Mouse (Mus musculus) kidney, embryonic 15.5 days (tissue): ENCODE results near the gene App. TPM values are rescaled to one million over a fixed set of nuclear protein-coding genes. Genes with fewer than 3 reads are reported as not detected.

Source experiments
- ATAC-seq: fragments of 200-750 bp; cut with Nextera tagmentation; replicated peaks from 2 replicates; pipeline ENCODE4 v1.8.0; 2017; ENCODE audit warnings: moderate TSS enrichment; ENCODE audit not compliant: low FRiP score
- H3K27ac ChIP-seq: fragments of 300-500 bp; sonication (generic); 2 replicates; pipeline ENCODE4 v1.5.1; 2015; ENCODE audit warnings: mild to moderate bottlenecking, inconsistent platforms
- H3K27me3 ChIP-seq: fragments of 300-500 bp; sonication (generic); 2 replicates; pipeline ENCODE4 v1.6.1; 2015; ENCODE audit warnings: inconsistent platforms
- H3K36me3 ChIP-seq: fragments of 300-500 bp; sonication (generic); 2 replicates; pipeline ENCODE4 v1.6.1; 2015; ENCODE audit warnings: inconsistent platforms
- H3K4me1 ChIP-seq: fragments of 300-500 bp; sonication (generic); 2 replicates; pipeline ENCODE4 v1.6.1; 2015; ENCODE audit warnings: inconsistent platforms
- H3K4me2 ChIP-seq: fragments of 300-500 bp; sonication (generic); 2 replicates; pipeline ENCODE4 v1.6.1; 2015; ENCODE audit warnings: moderate library complexity, mild to moderate bottlenecking, inconsistent platforms
- H3K4me3 ChIP-seq: fragments of 300-500 bp; sonication (generic); replicated peaks from 2 replicates; pipeline ENCODE4 v1.5.1; 2015; ENCODE audit warnings: mild to moderate bottlenecking, inconsistent platforms
- H3K9ac ChIP-seq: fragments of 300-500 bp; sonication (generic); 2 replicates; pipeline ENCODE4 v1.6.1; 2015; ENCODE audit warnings: mild to moderate bottlenecking, inconsistent platforms
- H3K9me3 ChIP-seq: fragments of 300-500 bp; sonication (generic); replicated peaks from 2 replicates; pipeline ENCODE4 v1.6.1; 2016; ENCODE audit warnings: inconsistent platforms
- WGBS: fragments of 180-500 bp; shearing (Covaris S2); methylation state at CpG from one replicate; pipeline ENCODE4 v1.1.7; 2015; ENCODE audit warnings: mixed read lengths; 5-methylcytosine and 5-hydroxymethylcytosine counted together
- polyA plus RNA-seq: library from polyadenylated mRNA; unstranded; fragments of >200 nt; fragmentation: Nextera tagmentation; extraction: Ambion mirVana; gene quantifications from 2 replicates; pipeline ENCODE4 v1.2.1, GENCODE M21; 2015

App gene
- polyA plus RNA-seq, 1 experiment from 2014 or later, result 292 TPM

DNA sequence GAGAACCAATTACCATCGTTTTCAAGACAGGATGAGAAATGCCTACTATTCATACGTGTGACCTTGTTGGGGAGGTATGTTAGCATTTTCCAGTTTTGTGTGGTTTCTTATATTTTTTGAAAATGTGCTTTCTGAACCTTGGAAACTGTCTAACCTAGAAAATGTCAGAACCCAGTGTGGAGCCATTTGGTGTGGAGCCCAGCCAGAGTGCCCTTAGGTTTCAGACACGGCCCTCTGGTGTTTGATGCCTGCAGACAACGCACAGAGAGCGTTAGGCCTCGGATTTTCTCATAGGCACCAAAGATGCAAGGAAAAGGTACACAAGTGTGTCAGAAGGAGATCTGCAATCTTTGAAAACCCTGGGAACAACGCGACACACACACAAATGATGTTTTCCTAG lies 134.8 kb downstream of the App start:
- H3K4me2 ChIP-seq, result no peak overlapping the region
- H3K27ac ChIP-seq, result no peak overlapping the region
- H3K9ac ChIP-seq, result no peak overlapping the region
- 0 out of 2 replicates have a peak, but pooled peaks cover 7% of the 10 kb centered on the region for H3K4me1 ChIP-seq
- H3K9me3 ChIP-seq, result no peaks in the 10 kb centered on the region
- no peaks in the 10 kb centered on the region for H3K27me3 ChIP-seq
- ATAC-seq, result no peak
- no peak overlapping the region for H3K4me3 ChIP-seq
- H3K36me3 ChIP-seq, result peaks cover 53% of the 10 kb centered on the region
- WGBS, result 78% methylated on average over 8 of the region's 8 CpGs

DNA sequence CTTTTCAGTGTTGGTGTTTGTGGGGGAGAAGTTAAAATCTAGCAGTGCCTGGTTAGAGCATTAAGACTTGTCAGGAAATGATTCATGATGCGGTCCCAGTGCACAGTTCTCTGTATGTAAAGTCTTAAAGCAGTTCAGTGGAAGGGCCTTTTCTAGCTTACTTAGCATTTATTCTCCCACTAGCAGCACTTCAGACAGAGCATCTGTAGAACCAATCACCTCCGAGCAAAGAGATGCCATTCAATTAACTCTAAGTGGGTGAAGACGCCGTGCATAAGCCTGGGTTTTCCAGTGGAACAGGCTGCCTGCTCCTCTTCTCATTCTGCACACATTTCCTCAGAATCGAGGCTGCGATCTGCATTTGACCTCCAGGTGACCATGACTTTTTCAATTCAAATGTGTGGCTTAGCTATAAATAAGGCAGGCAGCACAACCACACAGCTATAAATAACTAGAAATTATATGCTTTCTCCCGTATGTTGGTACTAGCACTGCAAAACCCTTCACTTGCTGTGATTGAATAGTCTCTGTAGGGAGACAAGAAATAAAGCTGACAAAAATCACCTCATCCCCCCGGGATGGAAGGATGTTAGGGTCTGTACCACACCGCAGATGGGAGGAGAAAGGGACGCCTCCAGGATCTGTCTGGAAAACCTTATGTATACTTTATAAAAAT lies 135.5 kb downstream of the App start:
- ATAC-seq, result no peak
- Histone ChIP-seq H3K4me2 (no peak overlapping the region), H3K4me3 (no peak overlapping the region), H3K4me1 (0 out of 2 replicates have a peak, but pooled peaks cover 7% of the 10 kb centered on the region), H3K27me3 (no peaks in the 10 kb centered on the region), H3K9me3 (no peaks in the 10 kb centered on the region), H3K9ac (no peak overlapping the region), H3K27ac (peak overlapping the region; percentile 42; the same call in 1 of the 2 replicates), H3K36me3 (peaks cover 48% of the 10 kb centered on the region)
- WGBS, result 45% methylated on average over 10 of the region's 10 CpGs

DNA sequence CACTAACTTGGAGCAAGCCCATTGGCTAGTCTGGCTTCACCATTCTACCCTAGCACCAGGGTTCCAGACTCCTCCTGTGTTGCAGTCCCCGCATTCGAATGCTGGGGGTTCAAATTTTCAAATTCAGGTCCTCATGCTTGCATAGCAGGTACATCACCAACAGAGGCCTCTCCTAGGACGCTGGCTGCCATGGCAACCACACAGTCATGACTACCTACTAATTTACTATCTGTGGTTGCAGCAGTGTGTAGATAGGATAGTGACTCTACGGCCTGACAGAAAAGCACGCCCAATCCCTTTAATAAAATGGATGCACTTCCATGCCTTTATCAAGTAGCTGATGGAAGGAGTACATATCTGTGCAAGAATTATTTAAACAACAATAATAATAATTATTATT lies 137.8 kb downstream of the App start:
- WGBS, result 92% methylated on average over 5 of the region's 5 CpGs
- H3K4me3 ChIP-seq, result no peak overlapping the region
- 0 out of 2 replicates have a peak, but pooled peaks cover 7% of the 10 kb centered on the region for H3K4me1 ChIP-seq
- H3K4me2 ChIP-seq, result no peak overlapping the region
- no peak for ATAC-seq
- H3K9me3 ChIP-seq, result no peaks in the 10 kb centered on the region
- peaks cover 56% of the 10 kb centered on the region for H3K36me3 ChIP-seq
- H3K27me3 ChIP-seq, result no peaks in the 10 kb centered on the region
- no peak overlapping the region for H3K9ac ChIP-seq
- no peak overlapping the region for H3K27ac ChIP-seq

DNA sequence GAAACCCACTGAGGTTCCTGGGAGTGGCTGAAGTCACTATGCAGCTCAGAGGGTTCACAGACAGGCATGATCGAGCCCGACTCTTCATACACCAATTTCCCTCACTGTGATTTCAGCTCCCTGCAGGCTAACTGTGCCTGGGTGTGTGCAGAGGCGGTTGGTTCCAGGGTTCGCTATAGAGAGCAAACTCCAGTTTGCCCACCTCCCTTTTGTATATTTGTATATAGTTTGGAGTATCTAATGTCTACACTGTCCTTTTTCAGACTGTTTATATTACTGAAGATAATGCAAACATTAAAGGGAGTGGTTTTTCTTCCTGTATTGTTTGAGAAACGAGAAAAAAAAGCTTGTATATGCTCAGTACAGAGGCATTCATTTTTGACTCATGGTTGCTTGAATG lies 139.8 kb downstream of the App start:
- Histone ChIP-seq H3K4me1 (0 out of 2 replicates have a peak, but pooled peaks cover 7% of the 10 kb centered on the region), H3K9ac (no peak overlapping the region), H3K27ac (no peak overlapping the region), H3K9me3 (no peaks in the 10 kb centered on the region), H3K4me2 (no peak overlapping the region), H3K4me3 (no peak overlapping the region), H3K27me3 (no peaks in the 10 kb centered on the region), H3K36me3 (peaks cover 71% of the 10 kb centered on the region)
- 87% methylated on average over 5 of the region's 5 CpGs for WGBS
- no peak for ATAC-seq

DNA sequence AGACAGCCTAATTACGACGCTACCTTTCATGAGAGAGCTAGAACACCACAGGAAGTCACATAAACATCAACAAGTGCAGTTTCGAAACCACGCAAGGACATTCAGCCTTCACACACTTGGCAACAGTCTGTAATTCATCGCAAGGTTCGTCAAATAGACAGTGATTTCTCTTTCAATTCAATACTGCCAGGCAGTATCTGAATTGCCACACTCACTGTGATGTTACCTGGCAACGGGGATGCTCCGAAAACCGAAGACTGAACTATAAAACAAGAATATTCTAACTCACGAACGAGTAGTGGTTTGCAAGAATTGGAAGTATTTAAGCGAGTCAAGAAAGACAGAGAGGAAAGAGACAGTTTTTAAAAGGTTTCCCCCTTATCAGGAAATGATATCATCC lies 142.8 kb downstream of the App start:
- Histone ChIP-seq H3K4me1 (no peaks in the 10 kb centered on the region), H3K9me3 (no peaks in the 10 kb centered on the region), H3K9ac (no peak overlapping the region), H3K27me3 (no peaks in the 10 kb centered on the region), H3K4me3 (no peak overlapping the region), H3K4me2 (no peak overlapping the region), H3K27ac (no peak overlapping the region), H3K36me3 (peaks cover 72% of the 10 kb centered on the region)
- WGBS, result 93% methylated on average over 12 of the region's 12 CpGs
- no peak for ATAC-seq

DNA sequence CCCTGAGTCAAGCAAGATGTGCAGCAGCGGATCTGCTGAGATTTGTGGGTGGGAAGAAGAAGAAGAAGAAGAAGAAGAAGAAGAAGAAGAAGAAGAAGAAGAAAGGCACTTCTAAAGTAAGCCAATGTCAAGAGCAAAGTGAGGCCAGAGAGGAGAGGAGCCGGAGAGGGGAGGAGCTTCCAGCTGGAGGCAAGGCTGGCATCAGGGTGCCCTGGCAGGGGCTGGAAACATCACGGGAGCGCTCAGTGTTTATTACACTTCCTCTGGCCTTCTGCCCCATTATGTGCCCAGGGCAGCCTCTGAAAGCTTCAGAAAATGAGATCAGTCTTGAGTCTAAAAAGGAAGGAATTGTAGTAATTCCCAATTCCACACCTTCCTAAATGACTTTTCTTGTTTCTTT lies 145.2 kb downstream of the App start:
- Histone ChIP-seq H3K9me3 (no peaks in the 10 kb centered on the region), H3K4me3 (no peak overlapping the region), H3K4me2 (no peak overlapping the region), H3K4me1 (no peaks in the 10 kb centered on the region), H3K27ac (no peak overlapping the region), H3K36me3 (peaks cover 87% of the 10 kb centered on the region), H3K9ac (no peak overlapping the region), H3K27me3 (no peaks in the 10 kb centered on the region)
- 86% methylated on average over 4 of the region's 4 CpGs for WGBS
- no peak for ATAC-seq

DNA sequence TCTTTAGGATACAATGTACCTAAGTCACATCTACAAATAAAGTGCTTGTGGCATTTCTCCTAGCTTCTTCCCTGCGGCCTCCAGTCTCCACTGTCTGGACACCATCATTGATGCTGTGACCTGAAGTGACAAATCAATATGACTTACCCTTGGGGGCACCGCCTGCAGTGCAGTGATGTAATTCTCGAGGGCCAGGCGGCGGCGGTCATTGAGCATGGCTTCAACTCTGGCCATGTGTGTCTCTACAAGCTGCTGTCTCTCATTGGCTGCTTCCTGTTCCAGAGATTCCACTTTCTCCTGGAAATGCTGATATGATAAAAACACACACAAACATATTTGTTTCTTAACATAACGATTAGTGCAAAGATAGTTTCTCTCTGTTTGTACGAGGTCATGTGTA lies 148.9 kb downstream of the App start:
- no peak for ATAC-seq
- H3K27ac ChIP-seq, result no peak overlapping the region
- H3K4me3 ChIP-seq, result no peak overlapping the region
- H3K27me3 ChIP-seq, result no peaks in the 10 kb centered on the region
- H3K4me1 ChIP-seq, result 0 out of 2 replicates have a peak, but pooled peaks cover 5% of the 10 kb centered on the region
- 97% methylated on average over 8 of the region's 8 CpGs for WGBS
- no peaks in the 10 kb centered on the region for H3K9me3 ChIP-seq
- H3K36me3 ChIP-seq, result peaks cover 73% of the 10 kb centered on the region
- no peak overlapping the region for H3K9ac ChIP-seq
- H3K4me2 ChIP-seq, result no peak overlapping the region

DNA sequence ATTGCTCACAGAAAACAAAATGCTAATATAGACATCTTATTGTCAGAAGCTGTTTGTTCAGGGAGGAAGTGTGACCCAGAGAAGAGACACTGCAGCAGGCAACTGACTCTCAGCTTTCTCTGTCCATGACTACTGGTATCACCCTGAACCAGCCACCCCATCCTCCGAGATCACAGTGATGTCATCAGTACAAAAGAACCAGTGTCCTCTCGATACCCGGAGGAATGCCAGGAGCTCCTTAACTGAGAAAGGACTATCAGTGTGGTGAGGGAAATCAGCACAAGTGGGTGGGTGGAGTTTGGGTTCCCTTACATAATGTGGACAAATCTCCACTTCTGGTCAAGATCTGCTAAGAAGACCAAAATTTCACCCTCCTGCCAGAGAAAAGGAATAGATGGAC lies 150.5 kb downstream of the App start:
- Histone ChIP-seq H3K9me3 (no peaks in the 10 kb centered on the region), H3K4me2 (no peak overlapping the region), H3K9ac (no peak overlapping the region), H3K4me1 (0 out of 2 replicates have a peak, but pooled peaks cover 5% of the 10 kb centered on the region), H3K36me3 (peaks cover 64% of the 10 kb centered on the region), H3K4me3 (no peak overlapping the region), H3K27me3 (no peaks in the 10 kb centered on the region), H3K27ac (no peak overlapping the region)
- ATAC-seq, result no peak
- WGBS, result 87% methylated on average over 3 of the region's 3 CpGs

DNA sequence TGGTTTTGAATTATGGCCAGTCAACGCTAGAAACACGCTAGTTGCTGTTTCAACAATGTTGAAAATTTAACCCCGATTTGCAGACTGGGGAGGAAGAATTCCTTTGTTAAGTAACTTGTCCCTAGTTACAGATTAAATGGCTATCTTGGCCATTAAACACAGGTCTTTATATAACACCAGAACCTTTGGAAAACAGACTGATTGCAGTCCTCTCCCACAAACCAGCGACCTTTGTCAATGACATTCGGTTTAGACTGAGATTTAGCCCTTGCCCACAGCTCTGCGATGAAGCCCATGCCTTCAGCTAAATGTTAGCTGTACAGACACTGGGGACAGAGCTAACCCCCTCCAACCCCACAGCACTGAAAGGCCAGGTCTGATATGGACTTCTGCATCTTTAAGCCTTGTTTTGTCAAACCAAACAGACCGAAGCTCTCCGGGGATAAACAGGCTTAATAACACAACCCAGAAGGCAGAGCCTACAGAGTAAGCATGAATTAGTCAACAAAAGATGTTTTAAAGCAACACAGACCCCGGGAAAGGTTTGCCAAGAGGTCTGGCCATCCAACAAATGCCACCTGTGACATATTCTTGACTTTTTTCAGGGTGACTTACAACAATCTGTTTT lies 152.8 kb downstream of the App start:
- ATAC-seq, result peak; percentile 56; the same call in 1 of the 2 replicates
- H3K4me2 ChIP-seq, result no peak overlapping the region

DNA sequence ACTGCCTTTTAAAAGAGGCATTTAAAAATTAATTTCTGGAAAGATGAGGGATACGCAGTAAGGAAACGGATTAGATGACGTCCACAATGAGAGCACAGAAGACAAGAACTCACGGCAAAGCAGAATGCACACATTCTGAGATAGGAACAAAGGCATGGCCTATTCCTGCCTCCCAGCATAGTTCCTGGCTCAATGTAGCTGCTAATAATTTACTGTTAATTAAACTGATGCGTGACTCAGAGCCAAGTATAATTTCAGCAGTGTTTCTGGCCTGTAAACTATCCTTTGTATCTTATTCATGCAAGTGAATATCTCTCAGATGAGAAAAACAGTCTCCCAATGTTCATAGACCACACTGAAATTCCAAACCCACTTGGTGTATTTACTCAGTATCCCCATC lies 154.3 kb downstream of the App start:
- ATAC-seq, result no peak

More for the DNA sequence above, 152.8 kb downstream of the App start:
- 0 out of 2 replicates have a peak, but pooled peaks cover 5% of the 10 kb centered on the region for H3K4me1 ChIP-seq
- no peaks in the 10 kb centered on the region for H3K27me3 ChIP-seq
- peaks cover 58% of the 10 kb centered on the region for H3K36me3 ChIP-seq
- no peaks in the 10 kb centered on the region for H3K9me3 ChIP-seq
- peak overlapping the region; percentile 72 for H3K27ac ChIP-seq
- H3K4me3 ChIP-seq, result no peak overlapping the region
- H3K9ac ChIP-seq, result no peak overlapping the region
- WGBS, result 69% methylated on average over 9 of the region's 9 CpGs

DNA sequence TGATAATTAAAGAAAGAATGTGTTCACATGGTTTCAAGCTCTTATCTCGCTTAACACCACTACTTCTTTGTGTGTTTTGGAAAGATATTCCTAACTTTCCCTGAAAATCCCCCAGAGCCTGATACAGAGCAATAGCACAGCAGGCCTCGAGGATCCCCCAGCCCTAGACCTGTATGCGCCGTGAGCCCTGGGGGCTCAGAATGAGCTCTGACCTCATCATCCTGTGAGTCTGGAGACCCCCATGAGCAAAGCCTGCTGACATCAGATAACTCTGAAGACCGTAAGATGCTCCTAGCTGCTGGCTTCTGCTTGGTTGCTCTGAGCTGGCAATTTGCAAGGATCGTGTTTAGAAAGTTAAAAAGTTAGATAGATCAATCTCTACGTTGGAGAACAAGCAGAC lies 155.7 kb downstream of the App start:
- no peak for ATAC-seq
- H3K36me3 ChIP-seq, result peaks cover 63% of the 10 kb centered on the region
- WGBS, result 84% methylated on average over 7 of the region's 7 CpGs

More for the DNA sequence above, 154.3 kb downstream of the App start:
- H3K9me3 ChIP-seq, result no peaks in the 10 kb centered on the region
- H3K27me3 ChIP-seq, result no peaks in the 10 kb centered on the region
- no peak overlapping the region for H3K9ac ChIP-seq
- no peak overlapping the region for H3K4me3 ChIP-seq
- peaks cover 58% of the 10 kb centered on the region for H3K36me3 ChIP-seq
- 74% methylated on average over 5 of the region's 5 CpGs for WGBS
- no peak overlapping the region for H3K4me2 ChIP-seq
- no peak overlapping the region for H3K27ac ChIP-seq
- 0 out of 2 replicates have a peak, but pooled peaks cover 5% of the 10 kb centered on the region for H3K4me1 ChIP-seq

DNA sequence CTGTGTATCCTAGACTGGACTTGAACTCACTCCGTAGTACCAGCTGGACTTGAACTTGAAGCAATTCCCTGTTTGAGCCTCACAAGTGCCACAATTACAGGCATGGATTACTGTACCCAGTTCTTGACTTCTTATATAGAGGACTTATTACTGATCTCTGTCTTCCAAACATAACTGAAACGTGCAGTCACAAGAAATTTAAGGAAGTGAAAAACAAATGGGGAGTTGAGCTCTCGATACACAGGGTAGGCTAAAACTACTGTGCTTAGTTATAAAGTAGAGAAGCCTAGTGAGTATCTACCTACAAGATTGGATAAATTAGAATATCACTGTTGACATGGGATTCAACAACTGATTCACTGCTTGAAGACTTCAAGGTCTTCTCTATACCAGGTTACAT lies 160.9 kb downstream of the App start:
- 92% methylated on average over 3 of the region's 3 CpGs for WGBS
- Histone ChIP-seq H3K9me3 (no peaks in the 10 kb centered on the region), H3K27me3 (no peaks in the 10 kb centered on the region), H3K4me3 (no peak overlapping the region), H3K4me2 (no peak overlapping the region), H3K4me1 (peaks cover 18% of the 10 kb centered on the region), H3K27ac (no peak overlapping the region), H3K36me3 (peaks cover 73% of the 10 kb centered on the region), H3K9ac (no peak overlapping the region)
- no peak for ATAC-seq

More for the DNA sequence above, 155.7 kb downstream of the App start:
- Histone ChIP-seq H3K4me2 (no peak overlapping the region), H3K27me3 (no peaks in the 10 kb centered on the region), H3K9ac (no peak overlapping the region), H3K4me1 (0 out of 2 replicates have a peak, but pooled peaks cover 3% of the 10 kb centered on the region), H3K27ac (no peak overlapping the region), H3K4me3 (no peak overlapping the region), H3K9me3 (no peaks in the 10 kb centered on the region)
